In the genomic region with DNA sequence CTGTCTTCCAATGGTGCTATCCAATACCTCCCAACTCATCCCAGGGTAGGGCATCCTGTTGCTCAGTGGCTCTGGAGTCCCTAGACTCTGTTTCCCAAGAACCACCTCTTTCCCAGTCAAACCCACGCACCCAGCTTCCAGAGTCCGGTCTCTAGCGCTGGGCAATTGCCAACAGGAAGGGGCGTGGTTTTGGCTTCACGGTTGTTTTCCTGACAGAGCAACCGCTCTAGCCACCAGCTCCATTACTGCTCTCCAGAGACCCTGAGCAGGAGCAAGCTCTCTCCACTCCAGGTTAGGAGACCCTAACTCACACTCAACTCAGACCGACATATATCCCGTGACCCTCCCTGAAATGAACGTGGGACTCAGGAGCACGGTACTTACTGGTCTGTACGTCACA, we compare ENCODE assay signal across 9 mouse cellular contexts. TPM values are rescaled to one million over a fixed set of nuclear protein-coding genes. Genes with fewer than 3 reads are reported as not detected.
A peak's percentile ranks its signal among the peaks of the same experiment; 100 is the strongest.
DNase-seq lines count a peak whose midpoint lies in the region; ATAC-seq and TF ChIP-seq lines count a peak whose summit lies in the region.
"Had no signal": no experiment of that assay in that cellular context is flagged by ENCODE, and none has a peak within 500 bp of the region (broad histone marks: within the 10 kb centered on the region; RNA-seq: fewer than 3 reads in every experiment).

No protein-coding gene starts in this region.

- TF ChIP-seq POLR2A in bone marrow macrophage, adult 2 months (IDR thresholded peaks at IDR 0.05; ENCODE audit: borderline replicate concordance, low read depth, low read length) = no peak

- H3K27ac ChIP-seq in bone marrow macrophage, adult 2 months (ENCODE audit: insufficient read depth, low read depth, low read length) = no peak overlapping the region
- H3K27ac ChIP-seq in lung, embryonic 15.5 days = no peak overlapping the region
- H3K27ac ChIP-seq in stomach, postnatal 0 days (replicated peaks) = no peak overlapping the region; the same call in 1 of the 2 replicates
- no peak overlapping the region for H3K27ac ChIP-seq in midbrain, embryonic 10.5 days (replicated peaks)

- H3K4me3 ChIP-seq in bone marrow macrophage, adult 2 months (ENCODE audit: insufficient read depth, low read length) = peak overlapping the region; percentile 67
- H3K4me3 ChIP-seq in lung, embryonic 15.5 days = peak overlapping the region; percentile 12
- H3K4me3 ChIP-seq in stomach, postnatal 0 days (ENCODE audit: low read depth, low read length) = peak overlapping the region; percentile 15
- H3K4me3 ChIP-seq in midbrain, embryonic 10.5 days = no peak overlapping the region
- H3K4me3 ChIP-seq: erythroblast, embryonic 14.5 days had no signal

- DNase-seq in adipocyte (ENCODE audit: low spot score) = peak; percentile 26
- peak; percentile 86 for DNase-seq in gastrocnemius, postnatal 14 days
- peak; percentile 89 for DNase-seq in kidney, adult 18-20 months
- DNase-seq in stomach, postnatal 0 days (ENCODE audit: low spot score) = peak; percentile 57
- no peak for DNase-seq in embryo, embryonic 10 days (ENCODE audit: low spot score)
- DNase-seq in midbrain, embryonic 10.5 days (ENCODE audit: low spot score) = no peak

- intact Hi-C loops in gastrocnemius, postnatal 14 days (cut with DNase I; ENCODE audit: low total_unique reads) = no loop called here

- H3K36me3 ChIP-seq in lung, embryonic 15.5 days = no peaks in the 10 kb centered on the region
- H3K36me3 ChIP-seq in stomach, postnatal 0 days (ENCODE audit: control insufficient read depth, insufficient read depth, low read length) = no peaks in the 10 kb centered on the region
- H3K36me3 ChIP-seq in midbrain, embryonic 10.5 days = no peaks in the 10 kb centered on the region

- H3K27me3 ChIP-seq in lung, embryonic 15.5 days = no peaks in the 10 kb centered on the region
- H3K27me3 ChIP-seq in stomach, postnatal 0 days (ENCODE audit: control insufficient read depth, insufficient read depth, low read length) = no peaks in the 10 kb centered on the region
- no peaks in the 10 kb centered on the region for H3K27me3 ChIP-seq in midbrain, embryonic 10.5 days (ENCODE audit: low read depth, poor library complexity, severe bottlenecking)

- peak overlapping the region; percentile 44 for H3K4me2 ChIP-seq in lung, embryonic 15.5 days
- H3K4me2 ChIP-seq in stomach, postnatal 0 days (replicated peaks; ENCODE audit: low read depth) = peak overlapping the region; percentile 35

- 60% methylated on average over 11 of the region's 11 CpGs for WGBS in lung, embryonic 15.5 days
- 61% methylated on average over 11 of the region's 11 CpGs for WGBS in stomach, postnatal 0 days
- 82% methylated on average over 11 of the region's 11 CpGs for WGBS in midbrain, embryonic 10.5 days

- no peak overlapping the region for H3K9ac ChIP-seq in lung, embryonic 15.5 days
- peak overlapping the region; percentile 41; the same call in 1 of the 2 replicates for H3K9ac ChIP-seq in stomach, postnatal 0 days (ENCODE audit: low read length)

- no peak for TF ChIP-seq EP300 in stomach, postnatal 0 days (optimal IDR thresholded peaks at IDR 0.05)

- H3K9me3 ChIP-seq in lung, embryonic 15.5 days = no peaks in the 10 kb centered on the region
- no peaks in the 10 kb centered on the region for H3K9me3 ChIP-seq in stomach, postnatal 0 days (ENCODE audit: control insufficient read depth, low read length)
- H3K9me3 ChIP-seq in midbrain, embryonic 10.5 days (replicated peaks) = no peaks in the 10 kb centered on the region

- ATAC-seq in lung, embryonic 15.5 days (ENCODE audit: borderline replicate concordance, extremely low read depth, low FRiP score, low TSS enrichment) = peak; percentile 27; the same call in 1 of the 2 replicates
- ATAC-seq in stomach, postnatal 0 days (ENCODE audit: low FRiP score, low TSS enrichment) = peak; percentile 27; the same call in 1 of the 2 replicates

- no peak for TF ChIP-seq CTCF in bone marrow macrophage, adult 2 months (IDR thresholded peaks at IDR 0.05; ENCODE audit: low read depth, low read length)
- no peak for TF ChIP-seq CTCF in stomach, postnatal 0 days (IDR thresholded peaks at IDR 0.05; ENCODE audit: low read depth)

- peaks cover 8% of the 10 kb centered on the region; the same call in 1 of the 2 replicates for H3K4me1 ChIP-seq in bone marrow macrophage, adult 2 months (ENCODE audit: control insufficient read depth, insufficient read depth, low read length)
- peaks cover 13% of the 10 kb centered on the region; the same call in 1 of the 2 replicates for H3K4me1 ChIP-seq in lung, embryonic 15.5 days
- no peaks in the 10 kb centered on the region for H3K4me1 ChIP-seq in stomach, postnatal 0 days (replicated peaks; ENCODE audit: control insufficient read depth, insufficient read depth)
- peaks cover 5% of the 10 kb centered on the region; the same call in 1 of the 2 replicates for H3K4me1 ChIP-seq in midbrain, embryonic 10.5 days

RNA-seq across cellular contexts. Expression of gene Cngb1, which starts 13.2 kb away (rescaled TPM):
- polyA plus RNA-seq in bone marrow macrophage, adult 2 months (2012; ENCODE audit: insufficient read depth, insufficient read length, missing spikeins) = 0.59 and 2.7 TPM in 2 replicates
- total RNA-seq in gastrocnemius, postnatal 14 days (2021) = 1 to 10 TPM in 1 of 2 experiments, under 1 TPM in 1; 0.92 to 1.3 TPM
- 0.25 and 0.99 TPM in 2 replicates for polyA plus RNA-seq in lung, embryonic 15.5 days (2015; fragmentation: Nextera tagmentation; extraction: Ambion mirVana)
- 0.69 and 1.1 TPM in 2 replicates for polyA plus RNA-seq in stomach, postnatal 0 days (2015; fragmentation: Nextera tagmentation; extraction: Ambion mirVana)
- polyA plus RNA-seq in midbrain, embryonic 10.5 days (2016; fragmentation: Nextera tagmentation; extraction: Ambion mirVana) = 0.17 TPM in 1 of 2 replicates, not detected in the other
- polyA plus RNA-seq: erythroblast, embryonic 14.5 days had no signal

RNA-seq across cellular contexts. Expression of gene Tepp, which starts 17.2 kb away (rescaled TPM):
- not detected in 2 replicates for polyA plus RNA-seq in bone marrow macrophage, adult 2 months (2012; ENCODE audit: insufficient read depth, insufficient read length, missing spikeins)
- not detected for total RNA-seq in gastrocnemius, postnatal 14 days (2021)
- polyA plus RNA-seq in lung, embryonic 15.5 days (2015; fragmentation: Nextera tagmentation; extraction: Ambion mirVana) = 0.63 and 0.64 TPM in 2 replicates
- 0.19 TPM in 1 of 2 replicates, not detected in the other for polyA plus RNA-seq in stomach, postnatal 0 days (2015; fragmentation: Nextera tagmentation; extraction: Ambion mirVana)
- polyA plus RNA-seq in midbrain, embryonic 10.5 days (2016; fragmentation: Nextera tagmentation; extraction: Ambion mirVana) = 0.37 TPM in 1 of 2 replicates, not detected in the other
- polyA plus RNA-seq: erythroblast, embryonic 14.5 days had no signal

RNA-seq across cellular contexts. Expression of gene Zfp319, which starts 38.6 kb away (rescaled TPM):
- polyA plus RNA-seq in bone marrow macrophage, adult 2 months (2012; ENCODE audit: insufficient read depth, insufficient read length, missing spikeins) = 6.9 and 7.5 TPM in 2 replicates
- total RNA-seq in gastrocnemius, postnatal 14 days (2021) = 1 to 10 TPM; 5.4 to 6.1 TPM
- 8.2 and 9.4 TPM in 2 replicates for polyA plus RNA-seq in lung, embryonic 15.5 days (2015; fragmentation: Nextera tagmentation; extraction: Ambion mirVana)
- polyA plus RNA-seq in stomach, postnatal 0 days (2015; fragmentation: Nextera tagmentation; extraction: Ambion mirVana) = 2.5 TPM in 2 replicates
- 11.1 and 14.1 TPM in 2 replicates for polyA plus RNA-seq in midbrain, embryonic 10.5 days (2016; fragmentation: Nextera tagmentation; extraction: Ambion mirVana)

RNA-seq across cellular contexts. Expression of gene Usb1, which starts 38.9 kb away (rescaled TPM):
- 35.0 and 35.2 TPM in 2 replicates for polyA plus RNA-seq in bone marrow macrophage, adult 2 months (2012; ENCODE audit: insufficient read depth, insufficient read length, missing spikeins)
- 1 to 10 TPM; 6.6 to 7.2 TPM for total RNA-seq in gastrocnemius, postnatal 14 days (2021)
- 39.6 and 40.4 TPM in 2 replicates for polyA plus RNA-seq in lung, embryonic 15.5 days (2015; fragmentation: Nextera tagmentation; extraction: Ambion mirVana)
- polyA plus RNA-seq in stomach, postnatal 0 days (2015; fragmentation: Nextera tagmentation; extraction: Ambion mirVana) = 21.5 and 24.6 TPM in 2 replicates
- polyA plus RNA-seq in midbrain, embryonic 10.5 days (2016; fragmentation: Nextera tagmentation; extraction: Ambion mirVana) = 47.7 and 50.1 TPM in 2 replicates

RNA-seq across cellular contexts. Expression of gene Mmp15, which starts 58.9 kb away (rescaled TPM):
- polyA plus RNA-seq in bone marrow macrophage, adult 2 months (2012; ENCODE audit: insufficient read depth, insufficient read length, missing spikeins) = not detected in 2 replicates
- 10 to 100 TPM; 21.3 to 35.9 TPM for total RNA-seq in gastrocnemius, postnatal 14 days (2021)
- 18.1 and 20.4 TPM in 2 replicates for polyA plus RNA-seq in lung, embryonic 15.5 days (2015; fragmentation: Nextera tagmentation; extraction: Ambion mirVana)
- polyA plus RNA-seq in stomach, postnatal 0 days (2015; fragmentation: Nextera tagmentation; extraction: Ambion mirVana) = 19.0 and 21.7 TPM in 2 replicates
- polyA plus RNA-seq in midbrain, embryonic 10.5 days (2016; fragmentation: Nextera tagmentation; extraction: Ambion mirVana) = 12.8 and 14.8 TPM in 2 replicates

Comparison
In these comparisons a context has a peak if more than half of its experiments do, and no peak if none do; other contexts are left out.
1. DNase-seq: peak in adipocyte (single experiment), gastrocnemius, postnatal 14 days (single experiment), kidney, adult 18-20 months (single experiment) and stomach, postnatal 0 days (single experiment); none in embryo, embryonic 10 days (single experiment) and midbrain, embryonic 10.5 days (single experiment).